Mouse (Mus musculus) heart, postnatal 14 days (tissue): Measurements from ENCODE around the gene Irs1. TPM values are rescaled to one million over a fixed set of nuclear protein-coding genes. Genes with fewer than 3 reads are reported as not detected.
A peak's percentile ranks its signal among the peaks of the same experiment; 100 is the strongest.

Experiments used
- DNase-seq, 2 experiments: peaks; one replicate each; pipeline ENCODE4 v3.0.0; 2021 to 2022
- intact Hi-C: fragments of 180-260 bp; cut with DNase I; formaldehyde crosslinking; loops from one replicate; pipeline ENCODE4 v1.15.1; 2025
- long read RNA-seq, 2 experiments: library from polyadenylated mRNA; stranded (forward); transcript quantifications; one replicate each; pipeline ENCODE4 v2.0.0; 2021
- total RNA-seq, 2 experiments: library from RNA; stranded (reverse); gene quantifications; 2 replicates each; pipeline ENCODE4 v1.2.3; 2021

The Irs1 gene
- total RNA-seq: 10 to 100 TPM; 37.5 to 38.0 TPM
- long read RNA-seq, experiment 1, full-length matches to known transcripts: 18 of 22 reads
- long read RNA-seq, experiment 1, partial matches to known transcripts: 0 of 22 reads
- long read RNA-seq, experiment 1, other reads (novel, unspliced or antisense): 4 of 22 reads
- long read RNA-seq, experiment 2, full-length matches to known transcripts: 14 of 20 reads
- long read RNA-seq, experiment 2, partial matches to known transcripts: 0 of 20 reads
- long read RNA-seq, experiment 2, other reads (novel, unspliced or antisense): 6 of 20 reads

- DNase-seq: peak; percentile 85
- intact Hi-C loops: loop anchor here (1.0 to 10.0 kb wide), 4 partner anchors 88 to 775 kb away; no protein-coding TSS in a partner anchor
These were observed at the start of gene Irs1 for GRCm38 (mm10) chr1:82291151-82291797. Gene Irs1 (minus strand): TSS chr1:82291416.

GRCm38 (mm10) chr1:82334506-82334905 lies 43.3 kb upstream of the Irs1 start:
- DNase-seq: no peak
- intact Hi-C loops: no loop called here

- intact Hi-C loops: no loop called here
- no peak for DNase-seq
These were observed 38.7 kb upstream of the Irs1 start for GRCm38 (mm10) chr1:82329954-82330247.

- DNase-seq: no peak
- intact Hi-C loops: no loop called here
These were observed 38.2 kb upstream of the Irs1 start for GRCm38 (mm10) chr1:82329237-82329953.

- no peak for DNase-seq
- intact Hi-C loops: no loop called here
These were observed 37.0 kb upstream of the Irs1 start for GRCm38 (mm10) chr1:82328033-82328775.

- no peak for DNase-seq
- intact Hi-C loops: no loop called here
These were observed 34.9 kb upstream of the Irs1 start for GRCm38 (mm10) chr1:82326120-82326519.

GRCm38 (mm10) chr1:82324131-82324785 lies 33.0 kb upstream of the Irs1 start:
- intact Hi-C loops: no loop called here
- no peak for DNase-seq

GRCm38 (mm10) chr1:82321441-82321840 lies 30.2 kb upstream of the Irs1 start:
- intact Hi-C loops: no loop called here
- no peak for DNase-seq

GRCm38 (mm10) chr1:82320864-82321263 lies 29.6 kb upstream of the Irs1 start:
- DNase-seq: no peak
- intact Hi-C loops: no loop called here

- intact Hi-C loops: no loop called here
- DNase-seq: peak in 1 of 2 experiments; percentile 12
These were observed 29.2 kb upstream of the Irs1 start for GRCm38 (mm10) chr1:82320456-82320855.

GRCm38 (mm10) chr1:82316746-82317126 lies 25.5 kb upstream of the Irs1 start:
- intact Hi-C loops: no loop called here
- DNase-seq: no peak

- intact Hi-C loops: no loop called here
- DNase-seq: peak; percentile 96 to 98
These were observed 25.0 kb upstream of the Irs1 start, which contains the start of gene Rhbdd1 for GRCm38 (mm10) chr1:82316111-82316745. Gene Rhbdd1 (plus strand): TSS chr1:82316452.

- no peak for DNase-seq
- intact Hi-C loops: no loop called here
These were observed 13.3 kb upstream of the Irs1 start for GRCm38 (mm10) chr1:82304483-82304882.

- no peak for DNase-seq
- intact Hi-C loops: loop anchor here (10.0 kb wide), 1 partner anchor 704 kb away; no protein-coding TSS in a partner anchor
These were observed 7.4 kb upstream of the Irs1 start for GRCm38 (mm10) chr1:82298586-82298985.

- peak in 1 of 2 experiments; percentile 48 for DNase-seq
- intact Hi-C loops: loop anchor here (2.0 to 10.0 kb wide), 3 partner anchors 138 to 699 kb away; no protein-coding TSS in a partner anchor
These were observed 2.9 kb upstream of the Irs1 start for GRCm38 (mm10) chr1:82294102-82294501.

GRCm38 (mm10) chr1:82292771-82293170 lies 1.6 kb upstream of the Irs1 start:
- DNase-seq: peak; percentile 49 to 60
- intact Hi-C loops: loop anchor here (1.0 to 10.0 kb wide), 3 partner anchors 140 to 976 kb away; no protein-coding TSS in a partner anchor

GRCm38 (mm10) chr1:82291930-82292712 lies 905 bp upstream of the Irs1 start:
- DNase-seq: no peak
- intact Hi-C loops: loop anchor here (1.0 to 10.0 kb wide), 5 partner anchors 89 to 976 kb away; no protein-coding TSS in a partner anchor

- intact Hi-C loops: loop anchor here (1.0 to 10.0 kb wide), 4 partner anchors 88 to 774 kb away; no protein-coding TSS in a partner anchor
These were observed 479 bp downstream of the Irs1 start for GRCm38 (mm10) chr1:82290723-82291150.

More at GRCm38 (mm10) chr1:82290723-82291150, 479 bp downstream of the Irs1 start:
- DNase-seq: peak; percentile 85
